22 mouse cellular contexts compared by ENCODE assay signal in genomic region chr5:27878356-27878755, GRCm38 (mm10). TPM values are rescaled to one million over a fixed set of nuclear protein-coding genes. Genes with fewer than 3 reads are reported as not detected.
DNase-seq lines count a peak whose midpoint lies in the region; ATAC-seq and TF ChIP-seq lines count a peak whose summit lies in the region.
"Had no signal": no experiment of that assay in that cellular context is flagged by ENCODE, and none has a peak within 500 bp of the region (broad histone marks: within the 10 kb centered on the region; RNA-seq: fewer than 3 reads in every experiment).

No protein-coding gene starts in this region.

- no peaks in the 10 kb centered on the region for H3K9me3 ChIP-seq in heart, embryonic 11.5 days (replicated peaks; ENCODE audit: control insufficient read depth, low read length)
- no peaks in the 10 kb centered on the region for H3K9me3 ChIP-seq in heart, embryonic 10.5 days
- H3K9me3 ChIP-seq: G1E had no signal

- no peak overlapping the region for H3K27ac ChIP-seq in heart, embryonic 11.5 days (ENCODE audit: low read depth, low read length)
- H3K27ac ChIP-seq in heart, embryonic 10.5 days = no peak overlapping the region
- no peak overlapping the region for H3K27ac ChIP-seq in heart, adult 2 months

- no peaks in the 10 kb centered on the region for H3K79me2 ChIP-seq in heart, adult 2 months (replicated peaks; ENCODE audit: control insufficient read depth, insufficient read depth, low read length)

- 76% methylated on average over 5 of the region's 5 CpGs for WGBS in heart, embryonic 11.5 days (ENCODE audit: insufficient replicate concordance)
- WGBS in heart, embryonic 10.5 days = 81% methylated on average over 5 of the region's 5 CpGs
- 74% methylated on average over 5 of the region's 5 CpGs for WGBS in heart, adult 2 months

- H3K36me3 ChIP-seq in heart, embryonic 11.5 days (ENCODE audit: control insufficient read depth, insufficient read depth, low read length) = no peaks in the 10 kb centered on the region
- no peaks in the 10 kb centered on the region for H3K36me3 ChIP-seq in heart, embryonic 10.5 days
- H3K36me3 ChIP-seq in heart, adult 2 months (ENCODE audit: control insufficient read depth, insufficient read depth, low read length) = no peaks in the 10 kb centered on the region
- H3K36me3 ChIP-seq: G1E had no signal

- no peak overlapping the region for H3K4me2 ChIP-seq in heart, embryonic 11.5 days

- ATAC-seq in heart, embryonic 11.5 days (replicated peaks; ENCODE audit: insufficient number of reproducible peaks, low FRiP score, low TSS enrichment) = no peak
- ATAC-seq: activated CD4-positive, CD25-positive, alpha-beta regulatory T cell, adult 4 months; CD4-positive, CD25-positive, alpha-beta regulatory T cell, adult 4 months; Patski had no signal

- no peak overlapping the region for H3K4me3 ChIP-seq in heart, embryonic 11.5 days (ENCODE audit: low read depth, low read length)
- H3K4me3 ChIP-seq in heart, embryonic 10.5 days = no peak overlapping the region
- no peak overlapping the region for H3K4me3 ChIP-seq in heart, adult 2 months

- DNase-seq in heart, adult 11 months = peak; percentile 66
- DNase-seq in heart, embryonic 10.5 days (ENCODE audit: low spot score) = peak; percentile 61
- DNase-seq in heart, adult 2 months = no peak
- DNase-seq: adrenal gland, adult 2 months; adrenal gland, adult 8-10 months; adrenal gland, postnatal 10 days; adrenal gland, postnatal 14 days; adrenal gland, postnatal 25 days; adrenal gland, postnatal 36 days; B cell, adult 2 months; cerebellum, adult 11 months; cerebellum, adult 11-12 months; cerebellum, adult 18-20 months had no signal

- no peaks in the 10 kb centered on the region for H3K27me3 ChIP-seq in heart, embryonic 11.5 days (ENCODE audit: control insufficient read depth, insufficient read depth, low read length)
- H3K27me3 ChIP-seq in heart, embryonic 10.5 days (ENCODE audit: insufficient read depth, poor library complexity, severe bottlenecking) = no peaks in the 10 kb centered on the region
- no peaks in the 10 kb centered on the region for H3K27me3 ChIP-seq in heart, adult 2 months (ENCODE audit: control insufficient read depth, insufficient read depth, low read length)
- H3K27me3 ChIP-seq: CH12.LX, Patski had no signal

- H3K4me1 ChIP-seq in heart, embryonic 11.5 days (ENCODE audit: control insufficient read depth, insufficient read depth, low read length) = no peaks in the 10 kb centered on the region
- no peaks in the 10 kb centered on the region for H3K4me1 ChIP-seq in heart, embryonic 10.5 days
- no peaks in the 10 kb centered on the region for H3K4me1 ChIP-seq in heart, adult 2 months (ENCODE audit: control insufficient read depth, insufficient read depth, low read length)

- intact Hi-C loops in heart, adult 2 months (cut with DNase I) = no loop called here

- no peak for TF ChIP-seq CTCF in heart, adult 2 months (IDR thresholded peaks at IDR 0.05)

- no peak for TF ChIP-seq EP300 in heart, adult 2 months (IDR thresholded peaks at IDR 0.05; ENCODE audit: insufficient read depth, low read depth, low read length)

- no peak for TF ChIP-seq POLR2A in heart, adult 2 months (IDR thresholded peaks at IDR 0.05; ENCODE audit: insufficient read depth, low read depth, low read length)

- H3K9ac ChIP-seq in heart, embryonic 11.5 days (ENCODE audit: low read depth, low read length) = no peak overlapping the region
- H3K9ac ChIP-seq in heart, adult 2 months (ENCODE audit: low read depth, low read length) = no peak overlapping the region

RNA-seq across cellular contexts. Expression of gene Htr5a, which starts 36.4 kb away (rescaled TPM):
- not detected in 2 replicates for polyA plus RNA-seq in heart, embryonic 11.5 days (2014; fragmentation: Nextera tagmentation; extraction: Ambion mirVana)
- polyA plus RNA-seq in heart, embryonic 10.5 days (2016; fragmentation: Nextera tagmentation; extraction: Ambion mirVana) = not detected in 2 replicates
- not detected for total RNA-seq in heart, adult 2 months (2021)
- polyA plus RNA-seq in heart, adult 2 months (2012; rRNA removed) = not detected in 2 replicates
- total RNA-seq: adrenal gland, adult 18-20 months; adrenal gland, adult 2 months; adrenal gland, adult 8-10 months; adrenal gland, postnatal 10 days; adrenal gland, postnatal 14 days; adrenal gland, postnatal 36 days; CH12.LX; MEL had no signal
- polyA plus RNA-seq: activated CD4-positive, CD25-positive, alpha-beta regulatory T cell, adult 4 months; adrenal gland, adult 2 months; C2C12; CD4-positive, CD25-positive, alpha-beta regulatory T cell, adult 4 months; G1E; Patski had no signal

Comparison
In these comparisons a context has a peak if more than half of its experiments do, and no peak if none do; other contexts are left out.
1. DNase-seq: peak in heart, adult 11 months (single experiment) and heart, embryonic 10.5 days (single experiment); none in heart, adult 2 months (0 of 2).